Mouse (Mus musculus): ENCODE results near the gene Atp5c1. TPM values are rescaled to one million over a fixed set of nuclear protein-coding genes. Genes with fewer than 3 reads are reported as not detected.

Gene Atp5c1
- 409 and 441 TPM in 2 replicates for polyA plus RNA-seq (2015; fragmentation: Nextera tagmentation; extraction: Ambion mirVana)

DNA sequence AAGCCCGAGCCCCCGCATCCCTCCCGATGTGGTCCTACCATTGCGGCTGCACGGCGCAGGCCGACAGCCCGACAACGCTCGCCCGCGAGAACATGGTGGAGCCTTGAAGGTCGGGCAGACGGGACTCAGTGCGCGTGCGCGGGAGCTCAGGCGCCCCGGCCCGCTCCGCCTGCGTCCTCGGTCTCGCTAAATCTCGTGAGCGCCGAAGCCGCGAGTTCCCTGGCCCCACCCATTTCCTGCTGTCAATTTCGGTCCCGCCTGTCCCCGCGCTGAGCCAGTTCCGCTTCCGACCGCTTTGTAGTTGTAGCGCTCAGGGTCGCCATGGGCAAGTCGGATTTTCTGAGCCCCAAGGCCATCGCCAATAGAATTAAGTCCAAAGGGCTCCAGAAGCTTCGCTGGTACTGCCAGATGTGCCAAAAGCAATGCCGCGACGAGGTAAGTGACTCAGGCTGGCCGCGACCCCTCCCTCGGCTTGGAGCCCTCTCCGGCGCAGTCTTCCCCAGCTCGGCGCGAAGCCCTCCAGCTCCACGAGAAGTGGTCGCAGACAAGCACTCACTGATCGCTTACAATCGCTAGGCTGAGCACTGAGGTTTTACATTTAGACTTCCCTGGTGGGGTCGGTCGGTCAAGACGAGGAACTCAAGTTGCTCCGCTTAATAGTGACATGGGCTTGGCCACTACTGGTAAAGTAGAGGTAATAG, at the start of gene Atp5c1, which contains the start of gene Kin:
Gene Atp5c1, minus strand, starts transcription at position 201 of the 701 bp plus-strand sequence.
Gene Kin, plus strand, starts transcription at position 284 of the 701 bp plus-strand sequence.
- Histone ChIP-seq H3K4me1 (replicated peaks) (peaks cover 64% of the 10 kb centered on the region), H3K4me3 (replicated peaks) (peak within 1 kb of the TSS; percentile 87), H3K36me3 (peaks cover 30% of the 10 kb centered on the region), H3K27me3 (no peaks in the 10 kb centered on the region), H3K4me2 (peak within 1 kb of the TSS; percentile 78), H3K9me3 (replicated peaks) (no peaks in the 10 kb centered on the region), H3K27ac (peak within 1 kb of the TSS; percentile 85), H3K9ac (peak within 1 kb of the TSS; percentile 96)
- ATAC-seq (ENCODE audit: low read depth), result peak; percentile 91
- WGBS (ENCODE audit: insufficient replicate concordance), result under 1% methylated on average over 61 of the region's 61 CpGs
- DNase-seq, result peak; percentile 95

GRCm38 (mm10) chr2:10128571-10128970, 48.3 kb upstream of the Atp5c1 start:
- Histone ChIP-seq H3K9me3 (replicated peaks) (no peaks in the 10 kb centered on the region), H3K4me2 (peak overlapping the region; percentile 43), H3K9ac (0 out of 2 replicates have a peak overlapping the region, but pooled peaks have one; percentile 34), H3K27ac (peak overlapping the region; percentile 52; the same call in 1 of the 2 replicates), H3K36me3 (peaks cover 5% of the 10 kb centered on the region; the same call in 1 of the 2 replicates), H3K4me3 (replicated peaks) (peak overlapping the region; percentile 38), H3K27me3 (no peaks in the 10 kb centered on the region), H3K4me1 (replicated peaks) (0 out of 2 replicates have a peak, but pooled peaks cover 4% of the 10 kb centered on the region)
- peak; percentile 23; the same call in 1 of the 2 replicates for ATAC-seq (ENCODE audit: low read depth)
- WGBS (ENCODE audit: insufficient replicate concordance), result 65% methylated on average over 4 of the region's 4 CpGs
- DNase-seq, result no peak

- Histone ChIP-seq H3K4me2 (peak overlapping the region; percentile 43), H3K27me3 (no peaks in the 10 kb centered on the region), H3K27ac (peak overlapping the region; percentile 52; the same call in 1 of the 2 replicates), H3K4me1 (replicated peaks) (0 out of 2 replicates have a peak, but pooled peaks cover 4% of the 10 kb centered on the region), H3K9me3 (replicated peaks) (no peaks in the 10 kb centered on the region), H3K9ac (peak overlapping the region; percentile 44; the same call in 1 of the 2 replicates), H3K36me3 (peaks cover 7% of the 10 kb centered on the region; the same call in 1 of the 2 replicates), H3K4me3 (replicated peaks) (peak overlapping the region; percentile 38)
- 52% methylated on average over 5 of the region's 5 CpGs for WGBS (ENCODE audit: insufficient replicate concordance)
- no peak for DNase-seq
- no peak for ATAC-seq (ENCODE audit: low read depth)
Observed at GRCm38 (mm10) chr2:10127471-10127870, 47.2 kb upstream of the Atp5c1 start.

DNA sequence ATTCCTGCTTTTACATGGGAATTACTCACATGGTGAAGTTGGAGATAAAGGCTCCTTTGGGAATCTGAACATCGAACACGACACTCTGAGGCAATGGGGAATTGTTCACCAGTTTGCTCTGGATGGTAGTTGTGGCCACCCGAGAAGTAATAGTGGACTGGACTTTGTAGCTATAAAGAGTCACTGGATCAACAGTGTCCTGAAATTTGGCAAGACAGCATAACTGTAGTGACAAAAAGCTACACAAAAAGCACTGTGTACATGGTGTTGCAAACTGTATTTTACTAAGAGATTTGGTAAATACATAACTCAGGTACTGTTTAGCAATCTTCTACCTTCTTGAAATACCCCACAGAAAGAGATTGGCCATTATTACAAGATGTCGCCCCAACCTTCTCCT, 45.8 kb upstream of the Atp5c1 start:
- Histone ChIP-seq H3K27ac (no peak overlapping the region), H3K9me3 (replicated peaks) (no peaks in the 10 kb centered on the region), H3K27me3 (no peaks in the 10 kb centered on the region), H3K9ac (no peak overlapping the region), H3K4me2 (peak overlapping the region; percentile 43), H3K4me3 (replicated peaks) (no peak overlapping the region), H3K36me3 (peaks cover 10% of the 10 kb centered on the region; the same call in 1 of the 2 replicates), H3K4me1 (replicated peaks) (no peaks in the 10 kb centered on the region)
- 58% methylated on average over 4 of the region's 4 CpGs for WGBS (ENCODE audit: insufficient replicate concordance)
- DNase-seq, result no peak
- no peak for ATAC-seq (ENCODE audit: low read depth)

GRCm38 (mm10) chr2:10121826-10122225, 41.5 kb upstream of the Atp5c1 start:
- ATAC-seq (ENCODE audit: low read depth) (no peak), DNase-seq (no peak)
- Histone ChIP-seq H3K27ac (no peak overlapping the region), H3K4me2 (no peak overlapping the region), H3K9ac (no peak overlapping the region), H3K4me3 (replicated peaks) (no peak overlapping the region), H3K9me3 (replicated peaks) (no peaks in the 10 kb centered on the region), H3K27me3 (no peaks in the 10 kb centered on the region), H3K36me3 (peaks cover 9% of the 10 kb centered on the region; the same call in 1 of the 2 replicates), H3K4me1 (replicated peaks) (no peaks in the 10 kb centered on the region)
- WGBS (ENCODE audit: insufficient replicate concordance), result 43% methylated on average over 3 of the region's 3 CpGs

- DNase-seq, result no peak
- WGBS (ENCODE audit: insufficient replicate concordance), result 61% methylated on average over 8 of the region's 8 CpGs
- Histone ChIP-seq H3K27me3 (no peaks in the 10 kb centered on the region), H3K4me3 (replicated peaks) (no peak overlapping the region), H3K9ac (no peak overlapping the region), H3K27ac (no peak overlapping the region), H3K4me2 (no peak overlapping the region), H3K36me3 (peaks cover 9% of the 10 kb centered on the region; the same call in 1 of the 2 replicates), H3K4me1 (replicated peaks) (no peaks in the 10 kb centered on the region), H3K9me3 (replicated peaks) (no peaks in the 10 kb centered on the region)
- ATAC-seq (ENCODE audit: low read depth), result no peak
Observed at GRCm38 (mm10) chr2:10119276-10119675, 39.0 kb upstream of the Atp5c1 start.

GRCm38 (mm10) chr2:10118751-10119150, 38.4 kb upstream of the Atp5c1 start:
- H3K36me3 ChIP-seq, result peaks cover 9% of the 10 kb centered on the region; the same call in 1 of the 2 replicates
- no peak overlapping the region for H3K27ac ChIP-seq
- H3K4me2 ChIP-seq, result no peak overlapping the region
- H3K4me3 ChIP-seq (replicated peaks), result no peak overlapping the region
- H3K9me3 ChIP-seq (replicated peaks), result no peaks in the 10 kb centered on the region
- DNase-seq (no peak), ATAC-seq (ENCODE audit: low read depth) (no peak)
- no peaks in the 10 kb centered on the region for H3K4me1 ChIP-seq (replicated peaks)
- H3K9ac ChIP-seq, result no peak overlapping the region
- WGBS (ENCODE audit: insufficient replicate concordance), result 31% methylated on average over 1 of the region's 1 CpGs
- H3K27me3 ChIP-seq, result no peaks in the 10 kb centered on the region

- no peak overlapping the region for H3K9ac ChIP-seq
- peaks cover 5% of the 10 kb centered on the region; the same call in 1 of the 2 replicates for H3K36me3 ChIP-seq
- H3K27me3 ChIP-seq, result no peaks in the 10 kb centered on the region
- WGBS (ENCODE audit: insufficient replicate concordance), result 56% methylated on average over 6 of the region's 6 CpGs
- ATAC-seq (ENCODE audit: low read depth), result no peak
- no peak overlapping the region for H3K4me2 ChIP-seq
- DNase-seq, result no peak
- no peaks in the 10 kb centered on the region for H3K9me3 ChIP-seq (replicated peaks)
- H3K27ac ChIP-seq, result no peak overlapping the region
- no peak overlapping the region for H3K4me3 ChIP-seq (replicated peaks)
- no peaks in the 10 kb centered on the region for H3K4me1 ChIP-seq (replicated peaks)
Observed at GRCm38 (mm10) chr2:10108535-10109189, 28.4 kb upstream of the Atp5c1 start.

- Histone ChIP-seq H3K9ac (no peak overlapping the region), H3K4me3 (replicated peaks) (no peak overlapping the region), H3K36me3 (peaks cover 9% of the 10 kb centered on the region; the same call in 1 of the 2 replicates), H3K4me2 (no peak overlapping the region), H3K9me3 (replicated peaks) (no peaks in the 10 kb centered on the region), H3K27me3 (no peaks in the 10 kb centered on the region), H3K4me1 (replicated peaks) (peaks cover 23% of the 10 kb centered on the region; the same call in 1 of the 2 replicates), H3K27ac (no peak overlapping the region)
- no peak for DNase-seq
- 18% methylated on average over 6 of the region's 6 CpGs for WGBS (ENCODE audit: insufficient replicate concordance)
- ATAC-seq (ENCODE audit: low read depth), result no peak
Observed at GRCm38 (mm10) chr2:10101180-10101579, 20.9 kb upstream of the Atp5c1 start.

GRCm38 (mm10) chr2:10100471-10100870, 20.2 kb upstream of the Atp5c1 start:
- no peak overlapping the region for H3K9ac ChIP-seq
- no peaks in the 10 kb centered on the region for H3K9me3 ChIP-seq (replicated peaks)
- H3K4me1 ChIP-seq (replicated peaks), result peaks cover 25% of the 10 kb centered on the region; the same call in 1 of the 2 replicates
- ATAC-seq (ENCODE audit: low read depth) (peak; percentile 27; the same call in 1 of the 2 replicates), DNase-seq (no peak)
- no peak overlapping the region for H3K4me3 ChIP-seq (replicated peaks)
- H3K27ac ChIP-seq, result no peak overlapping the region
- H3K36me3 ChIP-seq, result peaks cover 10% of the 10 kb centered on the region; the same call in 1 of the 2 replicates
- 65% methylated on average over 2 of the region's 2 CpGs for WGBS (ENCODE audit: insufficient replicate concordance)
- no peaks in the 10 kb centered on the region for H3K27me3 ChIP-seq
- no peak overlapping the region for H3K4me2 ChIP-seq

- Histone ChIP-seq H3K36me3 (peaks cover 7% of the 10 kb centered on the region; the same call in 1 of the 2 replicates), H3K27me3 (no peaks in the 10 kb centered on the region), H3K4me2 (no peak overlapping the region), H3K9me3 (replicated peaks) (no peaks in the 10 kb centered on the region), H3K27ac (no peak overlapping the region), H3K4me1 (replicated peaks) (peaks cover 25% of the 10 kb centered on the region; the same call in 1 of the 2 replicates), H3K9ac (no peak overlapping the region), H3K4me3 (replicated peaks) (no peak overlapping the region)
- DNase-seq (no peak), ATAC-seq (ENCODE audit: low read depth) (no peak)
- WGBS (ENCODE audit: insufficient replicate concordance), result 31% methylated on average over 9 of the region's 9 CpGs
Observed at GRCm38 (mm10) chr2:10098598-10099215, 18.4 kb upstream of the Atp5c1 start.

All from liver, embryonic 13.5 days (tissue).